Comparison of ENCODE assay signal across 11 mouse cellular contexts in genomic region chr13:56266435-56266834, GRCm38 (mm10). TPM values are rescaled to one million over a fixed set of nuclear protein-coding genes. Genes with fewer than 3 reads are reported as not detected.
DNase-seq lines count a peak whose midpoint lies in the region; ATAC-seq and TF ChIP-seq lines count a peak whose summit lies in the region.
"Had no signal": no experiment of that assay in that cellular context is flagged by ENCODE, and none has a peak within 500 bp of the region (broad histone marks: within the 10 kb centered on the region; RNA-seq: fewer than 3 reads in every experiment).

No protein-coding gene starts in this region.

- ATAC-seq in hindbrain, postnatal 0 days: 0 out of 2 replicates have a peak, but pooled peaks have one; percentile 66
- no peak for ATAC-seq in hindbrain, embryonic 13.5 days (ENCODE audit: low FRiP score)
- 0 out of 2 replicates have a peak, but pooled peaks have one; percentile 29 for ATAC-seq in forebrain, embryonic 15.5 days (replicated peaks)
- peak; percentile 52 for ATAC-seq in midbrain, embryonic 12.5 days (ENCODE audit: low FRiP score, low read depth)
- ATAC-seq in frontal cortex, adult (ENCODE audit: low TSS enrichment): no peak

- peak; percentile 66 for TF ChIP-seq RAD21 in CH12.LX (IDR thresholded peaks at IDR 0.05; ENCODE audit: low read depth, low read length)

- 0 out of 2 replicates have a peak, but pooled peaks cover 2% of the 10 kb centered on the region for H3K9me3 ChIP-seq in hindbrain, postnatal 0 days (ENCODE audit: low read length)
- H3K9me3 ChIP-seq in hindbrain, embryonic 13.5 days: peaks cover 6% of the 10 kb centered on the region; the same call in 1 of the 2 replicates
- peaks cover 14% of the 10 kb centered on the region for H3K9me3 ChIP-seq in CH12.LX (replicated peaks; ENCODE audit: low read length)
- no peaks in the 10 kb centered on the region for H3K9me3 ChIP-seq in forebrain, embryonic 15.5 days
- peaks cover 7% of the 10 kb centered on the region for H3K9me3 ChIP-seq in midbrain, embryonic 12.5 days
- H3K9me3 ChIP-seq: stomach, embryonic 15.5 days had no signal

- no peak overlapping the region for H3K4me3 ChIP-seq in hindbrain, postnatal 0 days (ENCODE audit: low read length)
- no peak overlapping the region for H3K4me3 ChIP-seq in hindbrain, embryonic 13.5 days
- H3K4me3 ChIP-seq in CH12.LX (replicated peaks in 1 of 3; ENCODE audit: low read depth in 2 of 3, low read length in 2 of 3, poor library complexity in 1 of 3): no peak overlapping the region
- H3K4me3 ChIP-seq in forebrain, embryonic 15.5 days: no peak overlapping the region
- no peak overlapping the region for H3K4me3 ChIP-seq in midbrain, embryonic 12.5 days
- H3K4me3 ChIP-seq: embryonic facial prominence, embryonic 15.5 days; limb, embryonic 13.5 days; stomach, embryonic 15.5 days had no signal

- in situ Hi-C loops in CH12.LX (cut with MboI; ENCODE audit: low pct_ligation_motif_present, low pct_unique_long_range_greater_than_20kb, low sequenced_read_pairs): no loop called here

- TF ChIP-seq EP300 in CH12.LX (IDR thresholded peaks at IDR 0.05; ENCODE audit: low read length): no peak

- peak; percentile 77 for TF ChIP-seq CTCF in hindbrain, postnatal 0 days (IDR thresholded peaks at IDR 0.05; ENCODE audit: low read depth)
- peak; percentile 27 to 81; a peak in 2 of 4 replicates for TF ChIP-seq CTCF in CH12.LX (conservative IDR thresholded peaks at IDR 0.05 in 1 of 2, IDR thresholded peaks at IDR 0.05 in 1 of 2; ENCODE audit: low read depth in 2 of 2, low read length in 2 of 2)

- DNase-seq in hindbrain, postnatal 0 days (ENCODE audit: low spot score): peak; percentile 75
- DNase-seq in A20 (ENCODE audit: low read depth, low spot score) (peak; percentile 49), CH12.LX (ENCODE audit: extremely low read depth) (peak; percentile 52)
- DNase-seq in spleen, postnatal 10 days (ENCODE audit: low spot score in 2 of 2): no peak

- no peak overlapping the region for H3K27ac ChIP-seq in hindbrain, postnatal 0 days
- H3K27ac ChIP-seq in hindbrain, embryonic 13.5 days: no peak overlapping the region
- H3K27ac ChIP-seq in CH12.LX (ENCODE audit: insufficient read depth, low read depth): no peak overlapping the region
- no peak overlapping the region for H3K27ac ChIP-seq in forebrain, embryonic 15.5 days (replicated peaks)
- no peak overlapping the region for H3K27ac ChIP-seq in midbrain, embryonic 12.5 days (replicated peaks)
- H3K27ac ChIP-seq: embryonic facial prominence, embryonic 15.5 days; limb, embryonic 13.5 days; stomach, embryonic 15.5 days had no signal

- no peak overlapping the region for H3K9ac ChIP-seq in hindbrain, postnatal 0 days (replicated peaks; ENCODE audit: low read length)
- H3K9ac ChIP-seq in hindbrain, embryonic 13.5 days: no peak overlapping the region
- no peak overlapping the region for H3K9ac ChIP-seq in CH12.LX (ENCODE audit: insufficient read depth, low read depth)
- no peak overlapping the region for H3K9ac ChIP-seq in forebrain, embryonic 15.5 days (replicated peaks)
- no peak overlapping the region for H3K9ac ChIP-seq in midbrain, embryonic 12.5 days (replicated peaks)
- H3K9ac ChIP-seq: embryonic facial prominence, embryonic 15.5 days; limb, embryonic 13.5 days; stomach, embryonic 15.5 days had no signal

- H3K4me1 ChIP-seq in hindbrain, postnatal 0 days (ENCODE audit: insufficient read depth, low read length): no peaks in the 10 kb centered on the region
- H3K4me1 ChIP-seq in hindbrain, embryonic 13.5 days (replicated peaks): 0 out of 2 replicates have a peak, but pooled peaks cover 2% of the 10 kb centered on the region
- H3K4me1 ChIP-seq in CH12.LX (ENCODE audit: control insufficient read depth in 1 of 2, insufficient read depth in 2 of 2): peaks cover 6 to 11% of the 10 kb centered on the region in 2 experiments; a peak in 2 of 4 replicates
- H3K4me1 ChIP-seq in forebrain, embryonic 15.5 days: 0 out of 2 replicates have a peak, but pooled peaks cover 2% of the 10 kb centered on the region
- H3K4me1 ChIP-seq in midbrain, embryonic 12.5 days: 0 out of 2 replicates have a peak, but pooled peaks cover 9% of the 10 kb centered on the region
- H3K4me1 ChIP-seq: embryonic facial prominence, embryonic 15.5 days; limb, embryonic 13.5 days; stomach, embryonic 15.5 days had no signal

- dilution Hi-C loops in CH12.LX (cut with MboI; ENCODE audit: extremely low pct_ligation_motif_present, extremely low pct_unique_long_range_greater_than_20kb, low sequenced_read_pairs): no loop called here

- WGBS in hindbrain, postnatal 0 days: 36% methylated on average over 8 of the region's 8 CpGs
- WGBS in hindbrain, embryonic 13.5 days: 41% methylated on average over 8 of the region's 8 CpGs
- WGBS in forebrain, embryonic 15.5 days: 35% methylated on average over 8 of the region's 8 CpGs
- WGBS in midbrain, embryonic 12.5 days: 41% methylated on average over 8 of the region's 8 CpGs

- no peaks in the 10 kb centered on the region for H3K36me3 ChIP-seq in hindbrain, postnatal 0 days (ENCODE audit: insufficient read depth, low read length)
- H3K36me3 ChIP-seq in hindbrain, embryonic 13.5 days: no peaks in the 10 kb centered on the region
- no peaks in the 10 kb centered on the region for H3K36me3 ChIP-seq in CH12.LX (replicated peaks in 1 of 2; ENCODE audit: control insufficient read depth in 1 of 2, insufficient read depth in 1 of 2, low read length in 1 of 2)
- H3K36me3 ChIP-seq in forebrain, embryonic 15.5 days: no peaks in the 10 kb centered on the region
- no peaks in the 10 kb centered on the region for H3K36me3 ChIP-seq in midbrain, embryonic 12.5 days
- H3K36me3 ChIP-seq: embryonic facial prominence, embryonic 15.5 days; limb, embryonic 13.5 days; stomach, embryonic 15.5 days had no signal

- no peak overlapping the region for H3K4me2 ChIP-seq in hindbrain, postnatal 0 days (ENCODE audit: low read depth, low read length)
- H3K4me2 ChIP-seq in hindbrain, embryonic 13.5 days: no peak overlapping the region
- no peak overlapping the region for H3K4me2 ChIP-seq in CH12.LX (ENCODE audit: insufficient read depth, low read depth, poor library complexity, severe bottlenecking)
- H3K4me2 ChIP-seq in forebrain, embryonic 15.5 days (replicated peaks): no peak overlapping the region
- H3K4me2 ChIP-seq in midbrain, embryonic 12.5 days (replicated peaks): no peak overlapping the region
- H3K4me2 ChIP-seq: embryonic facial prominence, embryonic 15.5 days; limb, embryonic 13.5 days; stomach, embryonic 15.5 days had no signal

- no peaks in the 10 kb centered on the region for H3K79me2 ChIP-seq in CH12.LX (replicated peaks; ENCODE audit: control insufficient read depth, extremely low read depth, insufficient read depth, poor library complexity, severe bottlenecking)

- TF ChIP-seq POLR2A in CH12.LX (IDR thresholded peaks at IDR 0.05; ENCODE audit: low read depth, low read length): no peak

- 0 out of 2 replicates have a peak, but pooled peaks cover 14% of the 10 kb centered on the region for H3K27me3 ChIP-seq in hindbrain, postnatal 0 days (ENCODE audit: insufficient read depth, low read length)
- peaks cover 78% of the 10 kb centered on the region for H3K27me3 ChIP-seq in hindbrain, embryonic 13.5 days
- peaks cover 19% of the 10 kb centered on the region for H3K27me3 ChIP-seq in CH12.LX (replicated peaks)
- peaks cover 16% of the 10 kb centered on the region; the same call in 1 of the 2 replicates for H3K27me3 ChIP-seq in forebrain, embryonic 15.5 days
- peaks cover 77% of the 10 kb centered on the region for H3K27me3 ChIP-seq in midbrain, embryonic 12.5 days

TF ChIP-seq in CH12.LX, 34 proteins besides CTCF, POLR2A, EP300 and RAD21:
- TF ChIP-seq MEF2A (IDR thresholded peaks at IDR 0.05; ENCODE audit: borderline replicate concordance, low read depth, low read length) (0 out of 2 replicates have a peak, but pooled peaks have one; percentile 14), IRF4 (IDR thresholded peaks at IDR 0.05; ENCODE audit: low read depth, low read length) (0 out of 2 replicates have a peak, but pooled peaks have one; percentile 15), SMC3 (IDR thresholded peaks at IDR 0.05; ENCODE audit: low read depth, low read length) (peak; percentile 85), ZMIZ1 (IDR thresholded peaks at IDR 0.05; ENCODE audit: low read depth, low read length) (no peak), CHD1 (IDR thresholded peaks at IDR 0.05; ENCODE audit: low read depth, low read length) (no peak), CHD2 (IDR thresholded peaks at IDR 0.05; ENCODE audit: low read length) (no peak), JUND (conservative IDR thresholded peaks at IDR 0.05; ENCODE audit: low read depth, low read length) (no peak), ZC3H11A (IDR thresholded peaks at IDR 0.05; ENCODE audit: low read depth, low read length) (peak; percentile 66)

RNA-seq across cellular contexts. Expression of gene Neurog1, which starts 14.5 kb away (rescaled TPM):
- total RNA-seq in hindbrain, postnatal 0 days (2014; rRNA removed): 0.14 and 0.42 TPM in 2 replicates
- 0.10 and 0.30 TPM in 2 replicates for polyA plus RNA-seq in hindbrain, postnatal 0 days (2015; fragmentation: Nextera tagmentation; extraction: Ambion mirVana)
- polyA plus RNA-seq in hindbrain, embryonic 13.5 days (2015; fragmentation: Nextera tagmentation; extraction: Ambion mirVana): 5.9 and 9.8 TPM in 2 replicates
- total RNA-seq in CH12.LX (2012; rRNA removed) (not detected in 2 replicates), CH12.LX (2014; rRNA removed) (not detected in 2 replicates)
- not detected in 2 replicates for polyA plus RNA-seq in CH12.LX (2012; ENCODE audit: insufficient read length, low read depth)
- 3.1 and 6.7 TPM in 2 replicates for polyA plus RNA-seq in forebrain, embryonic 15.5 days (2015; fragmentation: Nextera tagmentation; extraction: Ambion mirVana)
- polyA plus RNA-seq in midbrain, embryonic 12.5 days (2016; fragmentation: Nextera tagmentation; extraction: Ambion mirVana): 38.0 and 38.8 TPM in 2 replicates
- polyA plus RNA-seq: limb, embryonic 13.5 days; stomach, embryonic 15.5 days had no signal

RNA-seq across cellular contexts. Expression of gene Cxcl14, which starts 29.9 kb away (rescaled TPM):
- total RNA-seq in hindbrain, postnatal 0 days (2014; rRNA removed): 17.5 and 20.2 TPM in 2 replicates
- 19.2 and 19.9 TPM in 2 replicates for polyA plus RNA-seq in hindbrain, postnatal 0 days (2015; fragmentation: Nextera tagmentation; extraction: Ambion mirVana)
- 4.9 and 8.2 TPM in 2 replicates for polyA plus RNA-seq in hindbrain, embryonic 13.5 days (2015; fragmentation: Nextera tagmentation; extraction: Ambion mirVana)
- total RNA-seq in CH12.LX (2012; rRNA removed): not detected in 2 replicates
- not detected in 2 replicates for total RNA-seq in CH12.LX (2014; rRNA removed)
- not detected in 2 replicates for polyA plus RNA-seq in CH12.LX (2012; ENCODE audit: insufficient read length, low read depth)
- polyA plus RNA-seq in forebrain, embryonic 15.5 days (2015; fragmentation: Nextera tagmentation; extraction: Ambion mirVana): 14.2 and 15.2 TPM in 2 replicates
- 27.5 and 37.6 TPM in 2 replicates for polyA plus RNA-seq in midbrain, embryonic 12.5 days (2016; fragmentation: Nextera tagmentation; extraction: Ambion mirVana)

Comparison
In these comparisons a context has a peak if more than half of its experiments do, and no peak if none do; other contexts are left out.
1. ATAC-seq: peak in hindbrain, postnatal 0 days (single experiment), forebrain, embryonic 15.5 days (single experiment) and midbrain, embryonic 12.5 days (single experiment); none in hindbrain, embryonic 13.5 days (single experiment) and frontal cortex, adult (single experiment).
2. DNase-seq: peak in hindbrain, postnatal 0 days (single experiment), A20 (single experiment) and CH12.LX (single experiment); none in spleen, postnatal 10 days (0 of 2).